Mouse (Mus musculus) E14TG2a.4 (cell line): Measurements from ENCODE around the gene Lgals3.

Source experiments
- H3K27me3 ChIP-seq: 2 replicates; pipeline ENCODE4 v1.6.1; 2014; ENCODE audit warnings: low read length, control low read depth; ENCODE audit not compliant: insufficient read depth
- H3K36me3 ChIP-seq: 2 replicates; pipeline ENCODE4 v1.6.1; 2014; ENCODE audit warnings: low read length, control low read depth; ENCODE audit not compliant: insufficient read depth
- H3K4me1 ChIP-seq: replicated peaks from 2 replicates; pipeline ENCODE4 v1.6.1; 2014; ENCODE audit warnings: low read depth, low read length, control low read depth
- H3K4me3 ChIP-seq: replicated peaks from 2 replicates; pipeline ENCODE4 v1.5.1; 2014; ENCODE audit warnings: mild to moderate bottlenecking, low read length
- H3K9me3 ChIP-seq: 2 replicates; pipeline ENCODE4 v1.6.1; 2014; ENCODE audit warnings: low read length, control low read depth
- CTCF ChIP-seq: conservative IDR thresholded peaks from 2 replicates; pipeline ENCODE4 v1.5.1; 2014; ENCODE audit warnings: low read length
- NANOG ChIP-seq: IDR thresholded peaks from 2 replicates; pipeline ENCODE4 v1.6.1; 2014; ENCODE audit warnings: borderline replicate concordance, low read length, mixed read lengths
- POU5F1 ChIP-seq: IDR thresholded peaks from 2 replicates; pipeline ENCODE4 v1.6.1; 2014; ENCODE audit warnings: low read length, borderline replicate concordance

The Lgals3 gene

GRCm38 (mm10) chr14:47340231-47340925, 27.2 kb upstream of the Lgals3 start:
- H3K27me3 ChIP-seq = no peaks in the 10 kb centered on the region
- H3K9me3 ChIP-seq = no peaks in the 10 kb centered on the region
- H3K4me1 ChIP-seq = peaks cover 32% of the 10 kb centered on the region
- TF ChIP-seq POU5F1 (no peak), NANOG (no peak), CTCF (no peak)
- no peak overlapping the region for H3K4me3 ChIP-seq
- no peaks in the 10 kb centered on the region for H3K36me3 ChIP-seq

- TF ChIP-seq CTCF = no peak
- no peak for TF ChIP-seq NANOG
- no peak for TF ChIP-seq POU5F1
- Histone ChIP-seq H3K4me3 (no peak overlapping the region), H3K4me1 (peaks cover 26% of the 10 kb centered on the region), H3K36me3 (no peaks in the 10 kb centered on the region), H3K27me3 (no peaks in the 10 kb centered on the region), H3K9me3 (no peaks in the 10 kb centered on the region)
Measured at GRCm38 (mm10) chr14:47341811-47342291, 25.7 kb upstream of the Lgals3 start.

GRCm38 (mm10) chr14:47346715-47347114, 20.8 kb upstream of the Lgals3 start:
- Histone ChIP-seq H3K27me3 (no peaks in the 10 kb centered on the region), H3K4me3 (no peak overlapping the region), H3K9me3 (no peaks in the 10 kb centered on the region), H3K36me3 (no peaks in the 10 kb centered on the region), H3K4me1 (peaks cover 12% of the 10 kb centered on the region)
- TF ChIP-seq POU5F1 (no peak), CTCF (no peak), NANOG (no peak)

GRCm38 (mm10) chr14:47350974-47351373, 16.6 kb upstream of the Lgals3 start:
- TF ChIP-seq CTCF (no peak), POU5F1 (no peak)

GRCm38 (mm10) chr14:47352272-47352671, 15.3 kb upstream of the Lgals3 start:
- no peaks in the 10 kb centered on the region for H3K9me3 ChIP-seq
- no peaks in the 10 kb centered on the region for H3K27me3 ChIP-seq
- H3K4me3 ChIP-seq = no peak overlapping the region
- H3K36me3 ChIP-seq = no peaks in the 10 kb centered on the region
- H3K4me1 ChIP-seq = peaks cover 31% of the 10 kb centered on the region
- TF ChIP-seq CTCF = no peak
- TF ChIP-seq POU5F1 = no peak
- TF ChIP-seq NANOG = no peak

More at GRCm38 (mm10) chr14:47350974-47351373, 16.6 kb upstream of the Lgals3 start:
- H3K36me3 ChIP-seq = no peaks in the 10 kb centered on the region
- H3K9me3 ChIP-seq = no peaks in the 10 kb centered on the region
- peaks cover 31% of the 10 kb centered on the region for H3K4me1 ChIP-seq
- H3K4me3 ChIP-seq = no peak overlapping the region
- no peaks in the 10 kb centered on the region for H3K27me3 ChIP-seq

GRCm38 (mm10) chr14:47353240-47353639, 14.3 kb upstream of the Lgals3 start:
- no peak overlapping the region for H3K4me3 ChIP-seq
- H3K4me1 ChIP-seq = peaks cover 31% of the 10 kb centered on the region
- no peaks in the 10 kb centered on the region for H3K36me3 ChIP-seq
- no peaks in the 10 kb centered on the region for H3K27me3 ChIP-seq
- H3K9me3 ChIP-seq = no peaks in the 10 kb centered on the region
- TF ChIP-seq CTCF (no peak), NANOG (no peak), POU5F1 (no peak)

- TF ChIP-seq POU5F1 = no peak
- TF ChIP-seq CTCF = peak; percentile 87
- peaks cover 32% of the 10 kb centered on the region for H3K4me1 ChIP-seq
- H3K4me3 ChIP-seq = peak overlapping the region; percentile 52
- no peaks in the 10 kb centered on the region for H3K27me3 ChIP-seq
- no peaks in the 10 kb centered on the region for H3K36me3 ChIP-seq
- H3K9me3 ChIP-seq = no peaks in the 10 kb centered on the region
Measured at GRCm38 (mm10) chr14:47354111-47354577, 13.4 kb upstream of the Lgals3 start.

GRCm38 (mm10) chr14:47354948-47355347, 12.6 kb upstream of the Lgals3 start:
- peaks cover 39% of the 10 kb centered on the region for H3K4me1 ChIP-seq

GRCm38 (mm10) chr14:47356622-47357021, 10.9 kb upstream of the Lgals3 start:
- Histone ChIP-seq H3K36me3 (no peaks in the 10 kb centered on the region), H3K4me1 (peaks cover 35% of the 10 kb centered on the region), H3K4me3 (no peak overlapping the region), H3K9me3 (no peaks in the 10 kb centered on the region), H3K27me3 (no peaks in the 10 kb centered on the region)
- TF ChIP-seq NANOG (no peak), POU5F1 (no peak), CTCF (no peak)

More at GRCm38 (mm10) chr14:47354948-47355347, 12.6 kb upstream of the Lgals3 start:
- no peaks in the 10 kb centered on the region for H3K36me3 ChIP-seq
- H3K9me3 ChIP-seq = no peaks in the 10 kb centered on the region
- H3K4me3 ChIP-seq = no peak overlapping the region
- TF ChIP-seq CTCF = no peak
- no peak for TF ChIP-seq NANOG
- TF ChIP-seq POU5F1 = no peak
- H3K27me3 ChIP-seq = no peaks in the 10 kb centered on the region
